Mouse (Mus musculus) ES-Bruce4 (cell line): Measurements from ENCODE around the gene Ctla4. TPM values are rescaled to one million over a fixed set of nuclear protein-coding genes. Genes with fewer than 3 reads are reported as not detected.

Source experiments
- H3K27ac ChIP-seq: 2 replicates; pipeline ENCODE4 v1.5.1; 2012; ENCODE audit warnings: low read length, inconsistent platforms; ENCODE audit not compliant: insufficient read depth
- H3K27me3 ChIP-seq: 2 replicates; pipeline ENCODE4 v1.6.1; 2012; ENCODE audit warnings: mild to moderate bottlenecking, low read length, inconsistent platforms; ENCODE audit not compliant: control insufficient read depth, poor library complexity, insufficient read depth, severe bottlenecking
- H3K36me3 ChIP-seq: 2 replicates; pipeline ENCODE4 v1.6.1; 2012; ENCODE audit warnings: inconsistent platforms, mild to moderate bottlenecking, low read length, moderate library complexity; ENCODE audit not compliant: control insufficient read depth, poor library complexity, insufficient read depth, severe bottlenecking
- H3K4me1 ChIP-seq: one replicate; pipeline ENCODE4 v1.8.1; 2011; ENCODE audit warnings: low read length; ENCODE audit not compliant: control insufficient read depth, insufficient read depth
- H3K4me3 ChIP-seq: 2 replicates; pipeline ENCODE4 v1.5.1; 2011; ENCODE audit warnings: low read depth, mild to moderate bottlenecking, low read length
- H3K9ac ChIP-seq: 2 replicates; pipeline ENCODE4 v1.6.1; 2012; ENCODE audit warnings: low read depth, mild to moderate bottlenecking, inconsistent platforms; ENCODE audit not compliant: poor library complexity, severe bottlenecking
- H3K9me3 ChIP-seq: replicated peaks from 2 replicates; pipeline ENCODE4 v1.6.1; 2012; ENCODE audit warnings: mild to moderate bottlenecking, low read length, inconsistent platforms; ENCODE audit not compliant: control insufficient read depth, poor library complexity, insufficient read depth, severe bottlenecking
- CTCF ChIP-seq: IDR thresholded peaks from one replicate; pipeline ENCODE4 v1.8.1; 2011; ENCODE audit warnings: low read depth, low read length
- EP300 ChIP-seq: IDR thresholded peaks from 2 replicates; pipeline ENCODE4 v1.6.1; 2011; ENCODE audit warnings: low read depth, low read length; ENCODE audit not compliant: insufficient read depth
- POLR2A ChIP-seq: IDR thresholded peaks from one replicate; pipeline ENCODE4 v1.8.1; 2011; ENCODE audit warnings: low read length; ENCODE audit not compliant: insufficient read depth
- polyA plus RNA-seq: library from polyadenylated mRNA; stranded (reverse); fragments of >200 nt; gene quantifications from 2 replicates; pipeline ENCODE4 v1.2.4, GENCODE M21; 2011; ENCODE audit warnings: low read depth; ENCODE audit not compliant: missing spikeins, insufficient read depth, insufficient read length

The Ctla4 gene
- polyA plus RNA-seq, 1 experiment: not detected

DNA sequence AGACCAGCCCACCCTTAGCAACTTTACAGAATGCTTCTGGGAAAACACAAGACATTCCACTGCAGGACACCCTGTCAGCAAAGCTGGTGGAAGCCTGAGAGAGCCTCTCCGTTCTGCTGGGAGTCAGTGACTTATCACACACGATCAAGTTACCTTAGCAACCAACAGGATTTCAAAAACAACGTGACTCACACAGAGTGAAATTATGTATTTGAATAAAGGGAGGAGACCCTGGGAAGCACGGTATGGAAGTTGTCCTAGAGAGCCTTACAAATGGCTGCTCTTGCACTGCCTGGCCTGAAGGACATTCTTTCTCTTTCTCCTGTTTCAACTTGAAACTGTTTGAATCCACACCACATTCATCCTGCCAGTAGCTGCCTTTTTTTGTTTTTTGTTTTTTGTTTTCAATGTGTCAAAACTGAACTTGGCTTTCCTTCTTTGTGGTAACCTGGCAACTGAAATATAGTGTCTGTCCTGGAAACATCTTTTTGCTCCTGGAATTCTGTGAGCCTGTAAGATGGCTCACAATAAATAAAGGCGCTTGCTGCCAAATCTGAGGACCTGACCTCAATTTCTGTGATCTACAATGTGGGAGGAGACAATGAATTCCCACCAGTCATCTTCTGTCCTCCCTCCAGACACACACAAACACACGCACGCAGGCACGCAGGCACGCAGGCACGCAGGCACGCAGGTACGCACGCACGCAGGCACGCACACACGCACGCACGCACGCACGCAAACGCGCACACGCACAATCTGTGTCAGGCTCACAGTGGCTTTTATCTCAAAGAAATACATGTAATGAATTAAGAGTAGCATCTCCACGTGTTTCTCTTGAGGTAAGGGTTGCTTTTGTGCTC is 33.9 kb downstream of the Ctla4 start:
- 0 out of 2 replicates have a peak, but pooled peaks cover 3% of the 10 kb centered on the region for H3K9me3 ChIP-seq
- no peaks in the 10 kb centered on the region for H3K36me3 ChIP-seq
- no peak overlapping the region for H3K4me3 ChIP-seq
- TF ChIP-seq EP300 (no peak), POLR2A (no peak), CTCF (no peak)
- no peaks in the 10 kb centered on the region for H3K4me1 ChIP-seq
- H3K27ac ChIP-seq: no peak overlapping the region
- H3K9ac ChIP-seq: no peak overlapping the region
- no peaks in the 10 kb centered on the region for H3K27me3 ChIP-seq

DNA sequence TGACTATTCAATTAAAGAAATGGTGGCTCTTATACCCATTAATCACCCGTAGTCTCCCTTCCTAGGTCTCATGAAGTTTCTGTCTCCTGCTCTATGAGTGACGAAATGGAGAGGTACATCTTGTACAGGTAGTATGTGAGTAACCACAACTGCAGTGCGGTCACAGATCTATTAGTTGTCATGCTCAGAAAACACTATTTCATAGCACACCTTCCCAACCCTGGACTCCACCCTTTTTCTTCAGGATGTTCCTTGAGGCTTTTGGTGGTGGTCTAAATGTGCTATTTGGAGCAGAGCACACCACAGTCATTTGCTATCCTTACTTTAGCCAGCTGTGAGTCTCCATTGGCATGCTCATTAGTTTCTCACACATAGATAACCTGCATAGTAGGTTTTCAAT is 42.2 kb downstream of the Ctla4 start:
- no peaks in the 10 kb centered on the region for H3K27me3 ChIP-seq
- no peak overlapping the region for H3K4me3 ChIP-seq
- H3K36me3 ChIP-seq: no peaks in the 10 kb centered on the region
- H3K4me1 ChIP-seq: no peaks in the 10 kb centered on the region
- no peak overlapping the region for H3K9ac ChIP-seq
- TF ChIP-seq EP300: no peak
- no peak for TF ChIP-seq POLR2A
- TF ChIP-seq CTCF: no peak
- no peak overlapping the region for H3K27ac ChIP-seq
- H3K9me3 ChIP-seq: no peaks in the 10 kb centered on the region

DNA sequence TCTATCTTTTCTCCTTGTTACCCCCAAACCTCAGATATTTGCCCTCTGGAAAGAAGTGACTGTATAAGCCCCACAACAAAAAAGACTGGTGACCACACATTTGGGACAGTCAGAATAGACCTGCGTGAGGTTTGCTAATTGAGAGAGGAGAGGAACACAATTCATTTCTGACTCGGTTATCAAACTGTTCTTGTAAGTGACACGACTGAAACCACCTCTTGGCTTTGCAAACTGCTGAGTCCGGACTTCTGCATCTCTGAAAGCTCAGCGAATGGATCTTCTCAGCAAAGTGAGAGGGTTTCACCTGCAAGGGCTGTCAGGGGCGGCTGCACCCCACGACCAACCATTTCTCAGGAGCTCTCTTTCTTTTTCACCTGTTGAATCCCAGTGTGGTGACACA is 43.6 kb downstream of the Ctla4 start:
- Histone ChIP-seq H3K9me3 (no peaks in the 10 kb centered on the region), H3K9ac (no peak overlapping the region), H3K4me3 (no peak overlapping the region), H3K27me3 (no peaks in the 10 kb centered on the region), H3K27ac (no peak overlapping the region), H3K4me1 (no peaks in the 10 kb centered on the region), H3K36me3 (no peaks in the 10 kb centered on the region)
- TF ChIP-seq POLR2A (no peak), EP300 (no peak), CTCF (no peak)

DNA sequence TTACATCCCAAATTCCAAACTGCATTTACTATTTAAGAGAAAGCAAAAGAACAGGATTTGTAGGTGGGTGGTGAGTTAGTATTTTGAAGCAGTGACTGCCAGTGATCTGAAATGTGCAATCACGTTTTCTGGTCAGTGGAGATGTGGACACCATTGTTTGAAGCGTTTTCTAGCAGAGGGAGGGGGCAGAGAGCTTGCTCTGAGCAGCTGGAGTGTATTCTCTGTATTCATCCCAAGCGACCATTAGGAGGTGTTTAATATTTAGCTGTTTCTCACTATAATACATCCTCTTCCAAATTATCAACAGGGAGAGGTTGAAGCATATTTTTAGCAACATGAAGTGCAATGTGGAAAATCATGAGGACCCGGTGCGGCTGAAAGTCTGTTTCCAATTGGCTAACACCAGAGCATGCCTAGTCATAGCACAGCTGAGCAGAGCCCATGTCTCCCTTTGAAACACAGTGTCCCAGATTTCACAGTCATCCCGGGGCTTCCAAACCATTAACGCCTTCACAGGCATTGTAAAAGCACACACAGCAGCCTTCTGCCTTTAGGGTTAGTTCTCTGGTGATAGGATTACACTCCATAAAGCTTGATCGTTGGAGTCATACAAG is 49.3 kb downstream of the Ctla4 start:
- TF ChIP-seq POLR2A: no peak
- TF ChIP-seq EP300: no peak
- no peak for TF ChIP-seq CTCF
- no peak overlapping the region for H3K9ac ChIP-seq
- no peaks in the 10 kb centered on the region for H3K36me3 ChIP-seq
- H3K9me3 ChIP-seq: no peaks in the 10 kb centered on the region
- no peaks in the 10 kb centered on the region for H3K4me1 ChIP-seq
- no peak overlapping the region for H3K4me3 ChIP-seq
- no peaks in the 10 kb centered on the region for H3K27me3 ChIP-seq
- H3K27ac ChIP-seq: no peak overlapping the region

DNA sequence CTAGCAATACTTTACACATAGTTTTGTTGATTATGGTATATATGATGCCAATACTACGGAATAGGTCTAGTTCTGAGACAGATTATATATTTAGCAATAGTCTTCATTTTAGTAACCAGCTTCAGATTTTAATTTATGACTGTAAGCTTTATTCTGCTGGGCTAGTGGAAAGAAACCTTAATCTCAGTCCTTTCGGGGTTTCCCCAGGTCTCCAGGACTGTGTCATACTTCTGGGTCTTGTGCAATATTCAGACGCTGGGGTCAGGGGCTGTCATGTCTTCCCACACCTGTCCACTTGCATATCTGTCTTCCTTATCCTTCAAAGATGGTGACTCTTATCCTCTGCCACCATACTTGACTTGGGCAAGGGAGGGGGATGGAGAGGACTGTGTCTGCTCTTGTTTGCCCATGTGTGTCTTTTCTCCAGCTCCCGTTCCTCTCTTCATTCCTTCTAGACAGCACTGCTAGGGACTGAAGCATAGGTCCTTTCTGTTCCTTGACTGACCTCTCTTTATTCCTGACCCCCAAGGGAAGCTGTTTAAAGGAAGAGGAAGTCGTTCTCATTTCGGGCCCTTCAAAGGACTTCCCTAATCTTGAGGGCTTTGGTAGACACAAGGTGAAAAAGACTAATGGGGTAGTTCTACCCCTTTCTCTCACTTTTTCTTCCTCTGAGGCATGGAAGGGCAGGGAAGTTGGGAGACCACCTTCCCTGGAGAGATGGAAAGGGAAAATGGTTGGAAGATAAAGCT is 50.3 kb downstream of the Ctla4 start:
- Histone ChIP-seq H3K4me1 (no peaks in the 10 kb centered on the region), H3K9ac (no peak overlapping the region), H3K27ac (no peak overlapping the region), H3K36me3 (no peaks in the 10 kb centered on the region), H3K27me3 (no peaks in the 10 kb centered on the region), H3K9me3 (no peaks in the 10 kb centered on the region), H3K4me3 (no peak overlapping the region)
- TF ChIP-seq CTCF (no peak), EP300 (no peak), POLR2A (no peak)

DNA sequence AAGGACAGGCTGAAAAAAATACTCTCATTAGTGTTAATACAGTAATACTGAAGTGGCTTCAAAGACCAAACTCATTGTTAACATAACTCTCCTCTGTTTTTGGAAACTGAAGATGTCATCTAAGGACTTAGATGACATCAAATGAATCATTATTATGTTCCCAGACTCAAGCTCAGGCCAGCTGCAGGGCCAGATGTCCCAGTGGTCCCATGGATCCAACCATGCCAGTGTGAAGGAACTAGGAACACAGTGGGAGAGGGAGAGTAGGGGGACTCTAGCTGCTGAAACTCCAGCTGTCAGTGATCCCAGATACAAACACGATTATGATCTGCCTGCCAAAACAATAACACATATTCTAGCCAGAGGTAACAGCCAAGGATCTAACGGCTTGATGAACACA is 51.5 kb downstream of the Ctla4 start:
- Histone ChIP-seq H3K9ac (no peak overlapping the region), H3K4me3 (no peak overlapping the region), H3K27ac (no peak overlapping the region), H3K36me3 (no peaks in the 10 kb centered on the region), H3K4me1 (no peaks in the 10 kb centered on the region), H3K9me3 (no peaks in the 10 kb centered on the region), H3K27me3 (no peaks in the 10 kb centered on the region)
- TF ChIP-seq EP300 (no peak), POLR2A (no peak), CTCF (no peak)
